Mouse (Mus musculus): ENCODE measurements around the gene Prss47.

GRCm38 (mm10) chr13:65101232-65101631 is 48.7 kb upstream of the Prss47 start:
- TF ChIP-seq GATA1 (IDR thresholded peaks at IDR 0.05; ENCODE audit: borderline replicate concordance, low read length) (no peak), FLI1 (IDR thresholded peaks at IDR 0.05; ENCODE audit: low read length) (no peak)

Data from megakaryocyte, embryonic 14.5 days (primary cell).